Mouse (Mus musculus): ENCODE measurements around the gene Gnpat. TPM values are rescaled to one million over a fixed set of nuclear protein-coding genes. Genes with fewer than 3 reads are reported as not detected.

Gene Gnpat
- total RNA-seq, 2 experiments from 2014 or later = 57.4 to 63.2 TPM

- DNase-seq (ENCODE audit: low spot score in 2 of 2) = peak; percentile 97 to 98
Measured at GRCm38 (mm10) chr8:124897386-124898250, 34.8 kb downstream of the Gnpat start, which contains the start of the genes Exoc8 and Sprtn. Exoc8 (minus strand) TSS chr8:124897705. Sprtn (plus strand) TSS chr8:124897886.

- DNase-seq (ENCODE audit: low spot score in 2 of 2) = no peak
Measured at GRCm38 (mm10) chr8:124898251-124898905, 35.5 kb downstream of the Gnpat start.

GRCm38 (mm10) chr8:124903198-124903597 is 40.4 kb downstream of the Gnpat start:
- no peak for DNase-seq (ENCODE audit: low spot score in 2 of 2)

- no peak for DNase-seq (ENCODE audit: low spot score in 2 of 2)
Measured at GRCm38 (mm10) chr8:124905482-124905881, 42.6 kb downstream of the Gnpat start.

- no peak for DNase-seq (ENCODE audit: low spot score in 2 of 2)
Measured at GRCm38 (mm10) chr8:124909936-124910335, 47.1 kb downstream of the Gnpat start.

- DNase-seq (ENCODE audit: low spot score in 2 of 2) = no peak
Measured at GRCm38 (mm10) chr8:124910349-124910748, 47.5 kb downstream of the Gnpat start.

GRCm38 (mm10) chr8:124911938-124912872 is 49.4 kb downstream of the Gnpat start:
- DNase-seq (ENCODE audit: low spot score in 2 of 2) = no peak

GRCm38 (mm10) chr8:124914061-124914460 is 51.2 kb downstream of the Gnpat start:
- no peak for DNase-seq (ENCODE audit: low spot score in 2 of 2)

- DNase-seq (ENCODE audit: low spot score in 2 of 2) = no peak
Measured at GRCm38 (mm10) chr8:124917741-124918484, 55.1 kb downstream of the Gnpat start.

- DNase-seq (ENCODE audit: low spot score in 2 of 2) = no peak
Measured at GRCm38 (mm10) chr8:124921369-124922279, 58.8 kb downstream of the Gnpat start.

GRCm38 (mm10) chr8:124922490-124923089 is 59.8 kb downstream of the Gnpat start:
- no peak for DNase-seq (ENCODE audit: low spot score in 2 of 2)

- no peak for DNase-seq (ENCODE audit: low spot score in 2 of 2)
Measured at GRCm38 (mm10) chr8:124923971-124924652, 61.3 kb downstream of the Gnpat start.

- no peak for DNase-seq (ENCODE audit: low spot score in 2 of 2)
Measured at GRCm38 (mm10) chr8:124925544-124926266, 62.9 kb downstream of the Gnpat start.

GRCm38 (mm10) chr8:124926351-124926771 is 63.5 kb downstream of the Gnpat start:
- no peak for DNase-seq (ENCODE audit: low spot score in 2 of 2)

GRCm38 (mm10) chr8:124929006-124929405 is 66.2 kb downstream of the Gnpat start:
- no peak for DNase-seq (ENCODE audit: low spot score in 2 of 2)

GRCm38 (mm10) chr8:124930086-124930485 is 67.3 kb downstream of the Gnpat start:
- DNase-seq (ENCODE audit: low spot score in 2 of 2) = no peak

GRCm38 (mm10) chr8:124930649-124931048 is 67.8 kb downstream of the Gnpat start:
- DNase-seq (ENCODE audit: low spot score in 2 of 2) = no peak

- DNase-seq (ENCODE audit: low spot score in 2 of 2) = no peak
Measured at GRCm38 (mm10) chr8:124932435-124932834, 69.6 kb downstream of the Gnpat start.
